8 mouse cellular contexts compared by ENCODE assay signal in the genomic region with DNA sequence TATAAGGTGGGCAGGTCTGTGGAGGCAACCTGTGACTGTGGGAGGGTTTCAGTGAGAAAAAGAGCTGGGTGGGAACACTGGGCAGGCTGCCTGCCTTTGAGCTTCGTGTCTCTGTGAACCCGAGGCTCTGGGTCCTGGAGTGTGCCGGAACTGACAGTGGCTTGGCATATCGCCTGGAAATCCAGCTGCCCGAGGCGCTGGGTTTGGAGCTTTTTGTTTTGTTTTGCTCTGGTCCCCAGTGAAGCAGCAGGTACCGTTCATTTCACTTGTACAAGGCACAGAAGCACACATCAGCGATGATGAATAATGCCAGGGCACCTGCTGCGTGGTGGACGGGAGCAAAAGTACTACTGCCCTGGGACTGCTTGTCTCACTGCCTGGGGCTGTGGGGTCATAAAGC. TPM values are rescaled to one million over a fixed set of nuclear protein-coding genes. Genes with fewer than 3 reads are reported as not detected.
A peak's percentile ranks its signal among the peaks of the same experiment; 100 is the strongest.
DNase-seq lines count a peak whose midpoint lies in the region; ATAC-seq and TF ChIP-seq lines count a peak whose summit lies in the region.

No protein-coding gene starts in this region.

- H3K9me3 ChIP-seq in hindbrain, embryonic 14.5 days (ENCODE audit: control insufficient read depth, low read length), result no peaks in the 10 kb centered on the region

- ATAC-seq in hindbrain, embryonic 14.5 days (ENCODE audit: low FRiP score), result peak; percentile 55; the same call in 1 of the 2 replicates

- WGBS in hindbrain, embryonic 14.5 days, result 35% methylated on average over 10 of the region's 10 CpGs
- 23% methylated on average over 10 of the region's 10 CpGs for WGBS in olfactory bulb, adult 2 months

- H3K9ac ChIP-seq in hindbrain, embryonic 14.5 days, result 0 out of 2 replicates have a peak overlapping the region, but pooled peaks have one; percentile 9

- no peaks in the 10 kb centered on the region for H3K27me3 ChIP-seq in hindbrain, embryonic 14.5 days (ENCODE audit: control insufficient read depth, insufficient read depth, low read length)

- peak; percentile 42 for DNase-seq in cerebellum, adult 11-12 months
- no peak for DNase-seq in cerebellum, adult 9-10 months
- DNase-seq in adrenal gland, postnatal 36 days, result peak; percentile 75 to 82
- DNase-seq in frontal cortex, postnatal 14 days (ENCODE audit: low spot score in 2 of 2), result peak; percentile 41 to 42
- peak; percentile 79 for DNase-seq in hindbrain, embryonic 14.5 days (ENCODE audit: low spot score)
- DNase-seq in left cerebral cortex, postnatal 14 days (ENCODE audit: low spot score in 2 of 2), result peak; percentile 58 to 81
- no peak for DNase-seq in c-Kit-positive CD71-positive TER-119-positive erythroid progenitor cells, embryonic 14.5 days (ENCODE audit: low spot score)

- TF ChIP-seq CTCF in olfactory bulb, adult 2 months (IDR thresholded peaks at IDR 0.05; ENCODE audit: insufficient read depth, low read depth, low read length), result no peak

- no peaks in the 10 kb centered on the region for H3K36me3 ChIP-seq in hindbrain, embryonic 14.5 days (replicated peaks; ENCODE audit: control insufficient read depth, insufficient read depth)

- H3K4me2 ChIP-seq in hindbrain, embryonic 14.5 days (replicated peaks), result no peak overlapping the region

- intact Hi-C loops in left cerebral cortex, postnatal 14 days (cut with DNase I), result no loop called here

- H3K4me3 ChIP-seq in hindbrain, embryonic 14.5 days (replicated peaks; ENCODE audit: low read length), result no peak overlapping the region
- H3K4me3 ChIP-seq in olfactory bulb, adult 2 months (ENCODE audit: insufficient read depth, low read depth, low read length), result no peak overlapping the region

- no peak for TF ChIP-seq POLR2A in olfactory bulb, adult 2 months (IDR thresholded peaks at IDR 0.05; ENCODE audit: insufficient read depth, low read depth, low read length)

- H3K4me1 ChIP-seq in hindbrain, embryonic 14.5 days (replicated peaks; ENCODE audit: control insufficient read depth, insufficient read depth, low read length), result peaks cover 28% of the 10 kb centered on the region
- peaks cover 68% of the 10 kb centered on the region for H3K4me1 ChIP-seq in olfactory bulb, adult 2 months (ENCODE audit: control insufficient read depth, insufficient read depth, low read length)

- peak overlapping the region; percentile 55 for H3K27ac ChIP-seq in hindbrain, embryonic 14.5 days
- H3K27ac ChIP-seq in olfactory bulb, adult 2 months (ENCODE audit: insufficient read depth, low read depth, low read length), result peak overlapping the region; percentile 79

RNA-seq across cellular contexts. Expression of a gene that starts 26.2 kb away (rescaled TPM):
- 10 to 100 TPM; 58.1 to 62.7 TPM for total RNA-seq in adrenal gland, postnatal 36 days (2021)
- 62.9 and 70.6 TPM in 2 replicates for polyA plus RNA-seq in hindbrain, embryonic 14.5 days (2014; fragmentation: Nextera tagmentation; extraction: Ambion mirVana)
- 10 to 100 TPM; 67.2 to 70.3 TPM for total RNA-seq in left cerebral cortex, postnatal 14 days (2021)
- not detected in 2 replicates for polyA plus RNA-seq in olfactory bulb, adult 2 months (2012; ENCODE audit: insufficient read depth, insufficient read length, low replicate concordance, missing spikeins)

Comparison
In these comparisons a context has a peak if more than half of its experiments do, and no peak if none do; other contexts are left out.
1. DNase-seq: peak in cerebellum, adult 11-12 months (single experiment), adrenal gland, postnatal 36 days (2 of 2), frontal cortex, postnatal 14 days (2 of 2), hindbrain, embryonic 14.5 days (single experiment) and left cerebral cortex, postnatal 14 days (2 of 2); none in cerebellum, adult 9-10 months (single experiment) and c-Kit-positive CD71-positive TER-119-positive erythroid progenitor cells, embryonic 14.5 days (single experiment).